Mouse (Mus musculus) thymus, adult 2 months (tissue): Measurements from ENCODE around the gene Dgkg. TPM values are rescaled to one million over a fixed set of nuclear protein-coding genes. Genes with fewer than 3 reads are reported as not detected.

ENCODE experiments used
- DNase-seq: peaks from one replicate; pipeline ENCODE4 v3.0.0; 2021
- H3K27ac ChIP-seq: fragments of 200-500 bp; 2 replicates; pipeline ENCODE4 v1.5.1; 2012; ENCODE audit warnings: low read length, control low read depth; ENCODE audit not compliant: control insufficient read depth, insufficient read depth
- H3K27me3 ChIP-seq: fragments of 200-500 bp; 2 replicates; pipeline ENCODE4 v1.6.1; 2012; ENCODE audit warnings: mild to moderate bottlenecking, low read length, moderate library complexity, mixed read lengths; ENCODE audit not compliant: control insufficient read depth, insufficient read depth
- H3K36me3 ChIP-seq: fragments of 200-500 bp; 2 replicates; pipeline ENCODE4 v1.6.1; 2012; ENCODE audit warnings: mild to moderate bottlenecking, low read length, moderate library complexity; ENCODE audit not compliant: control insufficient read depth, insufficient read depth
- H3K4me1 ChIP-seq: fragments of 200-500 bp; replicated peaks from 2 replicates; pipeline ENCODE4 v1.6.1; 2012; ENCODE audit warnings: low read length; ENCODE audit not compliant: control insufficient read depth, insufficient read depth
- H3K4me3 ChIP-seq: fragments of 200-500 bp; 2 replicates; pipeline ENCODE4 v1.5.1; 2012; ENCODE audit warnings: mild to moderate bottlenecking, low read length, control low read depth, moderate library complexity; ENCODE audit not compliant: control insufficient read depth, insufficient read depth
- CTCF ChIP-seq: fragments of 200-500 bp; IDR thresholded peaks from 2 replicates; pipeline ENCODE4 v1.5.1; 2012; ENCODE audit warnings: mild to moderate bottlenecking, control low read depth, low read length, moderate library complexity, borderline replicate concordance; ENCODE audit not compliant: control insufficient read depth, poor library complexity, insufficient read depth; ENCODE audit errors: extremely low read depth
- POLR2A ChIP-seq: fragments of 200-500 bp; IDR thresholded peaks from 2 replicates; pipeline ENCODE4 v1.6.1; 2012; ENCODE audit warnings: mild to moderate bottlenecking, low read length, control low read depth, moderate library complexity; ENCODE audit not compliant: control insufficient read depth, poor library complexity, insufficient read depth; ENCODE audit errors: extremely low read depth
- WGBS: fragments of 180-500 bp; shearing (Covaris S2); methylation state at CpG from one replicate; pipeline ENCODE4 v1.1.7; 2018; 5-methylcytosine and 5-hydroxymethylcytosine counted together
- polyA plus RNA-seq: library from polyadenylated mRNA; depleted of rRNA; stranded (reverse); fragments of >200 nt; gene quantifications from 2 replicates; pipeline ENCODE4 v1.2.3, GENCODE M21; 2012

Gene Dgkg
- polyA plus RNA-seq, 1 experiment = 8.1 TPM

- TF ChIP-seq CTCF (no peak), POLR2A (no peak)
- no peaks in the 10 kb centered on the region for H3K27me3 ChIP-seq
- H3K4me1 ChIP-seq = no peaks in the 10 kb centered on the region
- 97% methylated on average over 4 of the region's 4 CpGs for WGBS
- no peak for DNase-seq
- H3K27ac ChIP-seq = no peak overlapping the region
- H3K4me3 ChIP-seq = no peak overlapping the region
- no peaks in the 10 kb centered on the region; the same call in 1 of the 2 replicates for H3K36me3 ChIP-seq
Measured at GRCm38 (mm10) chr16:22606989-22607388, 50.0 kb downstream of the Dgkg start.

- TF ChIP-seq CTCF (no peak), POLR2A (no peak)
- Histone ChIP-seq H3K27ac (no peak overlapping the region), H3K27me3 (no peaks in the 10 kb centered on the region), H3K4me1 (no peaks in the 10 kb centered on the region), H3K4me3 (no peak overlapping the region), H3K36me3 (no peaks in the 10 kb centered on the region; the same call in 1 of the 2 replicates)
- 87% methylated on average over 9 of the region's 9 CpGs for WGBS
- DNase-seq = no peak
Measured at GRCm38 (mm10) chr16:22602399-22602798, 54.6 kb downstream of the Dgkg start.

GRCm38 (mm10) chr16:22601756-22602155 lies 55.3 kb downstream of the Dgkg start:
- Histone ChIP-seq H3K4me3 (no peak overlapping the region), H3K27ac (no peak overlapping the region), H3K27me3 (no peaks in the 10 kb centered on the region), H3K36me3 (no peaks in the 10 kb centered on the region; the same call in 1 of the 2 replicates), H3K4me1 (no peaks in the 10 kb centered on the region)
- TF ChIP-seq CTCF (no peak), POLR2A (no peak)
- WGBS = 98% methylated on average over 3 of the region's 3 CpGs
- no peak for DNase-seq

GRCm38 (mm10) chr16:22600108-22600699 lies 56.8 kb downstream of the Dgkg start:
- 79% methylated on average over 4 of the region's 4 CpGs for WGBS
- TF ChIP-seq POLR2A (no peak), CTCF (no peak)
- Histone ChIP-seq H3K27ac (no peak overlapping the region), H3K4me3 (no peak overlapping the region), H3K4me1 (no peaks in the 10 kb centered on the region), H3K36me3 (no peaks in the 10 kb centered on the region), H3K27me3 (no peaks in the 10 kb centered on the region)
- no peak for DNase-seq

GRCm38 (mm10) chr16:22598741-22599140 lies 58.3 kb downstream of the Dgkg start:
- Histone ChIP-seq H3K4me1 (no peaks in the 10 kb centered on the region), H3K27me3 (no peaks in the 10 kb centered on the region), H3K4me3 (no peak overlapping the region), H3K27ac (no peak overlapping the region), H3K36me3 (no peaks in the 10 kb centered on the region)
- 93% methylated on average over 6 of the region's 6 CpGs for WGBS
- no peak for DNase-seq
- TF ChIP-seq POLR2A (no peak), CTCF (no peak)

GRCm38 (mm10) chr16:22596394-22596793 lies 60.6 kb downstream of the Dgkg start:
- H3K4me1 ChIP-seq = no peaks in the 10 kb centered on the region
- no peak for DNase-seq
- TF ChIP-seq POLR2A = no peak
- TF ChIP-seq CTCF = no peak
- 98% methylated on average over 1 of the region's 1 CpGs for WGBS
- no peak overlapping the region for H3K4me3 ChIP-seq
- H3K36me3 ChIP-seq = no peaks in the 10 kb centered on the region
- no peak overlapping the region for H3K27ac ChIP-seq
- no peaks in the 10 kb centered on the region for H3K27me3 ChIP-seq

- no peak overlapping the region for H3K4me3 ChIP-seq
- H3K27me3 ChIP-seq = no peaks in the 10 kb centered on the region
- H3K27ac ChIP-seq = no peak overlapping the region
- no peaks in the 10 kb centered on the region for H3K4me1 ChIP-seq
- WGBS = 91% methylated on average over 2 of the region's 2 CpGs
- TF ChIP-seq POLR2A = no peak
- TF ChIP-seq CTCF = no peak
- no peaks in the 10 kb centered on the region for H3K36me3 ChIP-seq
- DNase-seq = peak; percentile 9
Measured at GRCm38 (mm10) chr16:22593907-22594306, 63.1 kb downstream of the Dgkg start.
